Mouse (Mus musculus) adipose tissue, adult 10 weeks (tissue): ENCODE results near the gene 9430097D07Rik. TPM values are rescaled to one million over a fixed set of nuclear protein-coding genes. Genes with fewer than 3 reads are reported as not detected.

ENCODE experiments used
- polyA plus RNA-seq: library from polyadenylated mRNA; stranded (reverse); fragments of 350-450 nt; fragmentation: Illumina TruSeq; extraction: RNeasy Lipid Tissue Mini Kit (QIAGEN cat#74804); gene quantifications from one replicate; pipeline ENCODE4 v1.2.3, GENCODE M21; 2014; ENCODE audit warnings: low read depth, low replicate concordance

Gene 9430097D07Rik
- polyA plus RNA-seq: not detected

GRCm38 (mm10) chr2:32575586-32576160 is at the start of gene 9430097D07Rik:
Gene 9430097D07Rik (minus strand): TSS chr2:32575684.

GRCm38 (mm10) chr2:32621517-32621859 is 46.0 kb upstream of the 9430097D07Rik start, which contains the start of gene Ak1:
Gene Ak1 (plus strand): TSS chr2:32621758.

GRCm38 (mm10) chr2:32599409-32599808 is 23.9 kb upstream of the 9430097D07Rik start, which contains the start of gene St6galnac6:
Gene St6galnac6 (plus strand): TSS chr2:32599709.

GRCm38 (mm10) chr2:32586871-32587351 is 11.4 kb upstream of the 9430097D07Rik start, which contains the start of gene St6galnac4:
Gene St6galnac4 (plus strand): TSS chr2:32587095.

GRCm38 (mm10) chr2:32574497-32574896 is 987 bp downstream of the 9430097D07Rik start, which contains the start of gene Pip5kl1:
Gene Pip5kl1 (plus strand): TSS chr2:32574797.

GRCm38 (mm10) chr2:32570698-32571494 is 4.6 kb downstream of the 9430097D07Rik start, which contains the start of gene Dpm2:
Gene Dpm2 (plus strand): TSS chr2:32570858.

GRCm38 (mm10) chr2:32534733-32535471 is 40.6 kb downstream of the 9430097D07Rik start, which contains the start of gene Fam102a:
Gene Fam102a (plus strand): TSS chr2:32535332.

Other genes with a start within 250 kb of the 9430097D07Rik start
- gene Ciz1, start 223.4 kb downstream of the 9430097D07Rik start, polyA plus RNA-seq: 72.0 TPM
- gene Dnm1, start 222.3 kb downstream of the 9430097D07Rik start, polyA plus RNA-seq: 15.8 TPM
- gene 1110008P14Rik, start 193.7 kb downstream of the 9430097D07Rik start, polyA plus RNA-seq: 149 TPM
- gene Lcn2, start 187.4 kb downstream of the 9430097D07Rik start, polyA plus RNA-seq: 3,725 TPM
- gene Ptges2, start 179.8 kb downstream of the 9430097D07Rik start, polyA plus RNA-seq: 33.6 TPM
- gene Naif1, start 125.2 kb downstream of the 9430097D07Rik start, polyA plus RNA-seq: 3.6 TPM
- 25.0 TPM for gene Slc25a25, start 124.2 kb downstream of the 9430097D07Rik start, polyA plus RNA-seq
- 29.4 TPM for gene Fam102a, start 40.4 kb downstream of the 9430097D07Rik start, polyA plus RNA-seq
- gene Dpm2, start 4.8 kb downstream of the 9430097D07Rik start, polyA plus RNA-seq: 87.5 TPM
- not detected for gene Pip5kl1, start 887 bp downstream of the 9430097D07Rik start, polyA plus RNA-seq
- gene St6galnac4, start 11.4 kb upstream of the 9430097D07Rik start, polyA plus RNA-seq: 28.3 TPM
- gene St6galnac6, start 24.0 kb upstream of the 9430097D07Rik start, polyA plus RNA-seq: 24.1 TPM
- 38.9 TPM for gene Ak1, start 46.1 kb upstream of the 9430097D07Rik start, polyA plus RNA-seq
- 49.7 TPM for gene Eng, start 70.9 kb upstream of the 9430097D07Rik start, polyA plus RNA-seq
- 50.8 TPM for gene Fpgs, start 128.5 kb upstream of the 9430097D07Rik start, polyA plus RNA-seq
- 63.0 TPM for gene Cdk9, start 137.4 kb upstream of the 9430097D07Rik start, polyA plus RNA-seq
- 12.2 TPM for gene Sh2d3c, start 145.4 kb upstream of the 9430097D07Rik start, polyA plus RNA-seq
- gene 6330409D20Rik, start 165.3 kb upstream of the 9430097D07Rik start, polyA plus RNA-seq: not detected
- 40.9 TPM for gene Tor2a, start 181.6 kb upstream of the 9430097D07Rik start, polyA plus RNA-seq
- gene Ttc16, start 199.9 kb upstream of the 9430097D07Rik start, polyA plus RNA-seq: 4.4 TPM
- 5.0 TPM for gene Ptrh1, start 200.1 kb upstream of the 9430097D07Rik start, polyA plus RNA-seq
- 3.0 TPM for gene Cfap157, start 208.7 kb upstream of the 9430097D07Rik start, polyA plus RNA-seq